Mouse (Mus musculus) heart, embryonic 14.5 days (tissue): ENCODE measurements around the gene Kcns1. TPM values are rescaled to one million over a fixed set of nuclear protein-coding genes. Genes with fewer than 3 reads are reported as not detected.

Experiments
- ATAC-seq: fragments of 200-750 bp; cut with Nextera tagmentation; 2 replicates; pipeline ENCODE4 v1.8.0; 2017; ENCODE audit warnings: low read depth, moderate TSS enrichment; ENCODE audit not compliant: insufficient number of reproducible peaks, insufficient read depth, low FRiP score
- H3K27ac ChIP-seq, 2 experiments: fragments of 200-500 bp in 1 of 2; fragments of 300-500 bp in 1 of 2; sonication (generic) in 1 of 2; replicated peaks in 1 of 2; 2 replicates each; pipeline ENCODE4 v1.5.1; 2012 to 2014; ENCODE audit warnings: low read depth in 2 of 2, low read length in 2 of 2, control low read depth in 1 of 2, mild to moderate bottlenecking in 1 of 2, mixed read lengths in 1 of 2; ENCODE audit not compliant: control insufficient read depth in 1 of 2, insufficient read depth in 1 of 2
- H3K27me3 ChIP-seq: fragments of 300-500 bp; sonication (generic); 2 replicates; pipeline ENCODE4 v1.6.1; 2014; ENCODE audit warnings: mild to moderate bottlenecking, low read length, control low read depth; ENCODE audit not compliant: control insufficient read depth, insufficient read depth
- H3K36me3 ChIP-seq: fragments of 300-500 bp; sonication (generic); 2 replicates; pipeline ENCODE4 v1.6.1; 2014; ENCODE audit warnings: mild to moderate bottlenecking, control low read depth, low read length, mixed read lengths; ENCODE audit not compliant: control insufficient read depth, insufficient read depth
- H3K4me1 ChIP-seq, 2 experiments: fragments of 200-500 bp in 1 of 2; fragments of 300-500 bp in 1 of 2; sonication (generic) in 1 of 2; 2 replicates each; pipeline ENCODE4 v1.6.1; 2012 to 2014; ENCODE audit warnings: low read length in 2 of 2, control low read depth in 1 of 2, mixed read lengths in 1 of 2; ENCODE audit not compliant: control insufficient read depth in 2 of 2, insufficient read depth in 2 of 2
- H3K4me2 ChIP-seq: fragments of 300-500 bp; sonication (generic); 2 replicates; pipeline ENCODE4 v1.6.1; 2014; ENCODE audit warnings: mild to moderate bottlenecking, low read length
- H3K4me3 ChIP-seq, 2 experiments: fragments of 200-500 bp in 1 of 2; fragments of 300-500 bp in 1 of 2; sonication (generic) in 1 of 2; 2 replicates each; pipeline ENCODE4 v1.5.1; 2012 to 2014; ENCODE audit warnings: low read length in 2 of 2, mild to moderate bottlenecking in 2 of 2, control low read depth in 1 of 2, low read depth in 1 of 2, moderate library complexity in 1 of 2; ENCODE audit not compliant: control insufficient read depth in 1 of 2, insufficient read depth in 1 of 2
- H3K9ac ChIP-seq: fragments of 300-500 bp; sonication (generic); 2 replicates; pipeline ENCODE4 v1.6.1; 2014; ENCODE audit warnings: mild to moderate bottlenecking, low read length
- H3K9me3 ChIP-seq: fragments of 300-500 bp; sonication (generic); 2 replicates; pipeline ENCODE4 v1.6.1; 2016; ENCODE audit warnings: low read length, control low read depth; ENCODE audit not compliant: control insufficient read depth
- WGBS: fragments of 180-500 bp; shearing (Covaris S2); extraction: QIAGEN DNeasy Blood & Tissue Kit; methylation state at CpG from one replicate; pipeline ENCODE4 v1.1.7; 2014; 5-methylcytosine and 5-hydroxymethylcytosine counted together
- polyA plus RNA-seq: library from polyadenylated mRNA; unstranded; fragments of >200 nt; fragmentation: Nextera tagmentation; extraction: Ambion mirVana; gene quantifications from 2 replicates; pipeline ENCODE4 v1.2.1, GENCODE M21; 2014

Gene Kcns1
- polyA plus RNA-seq, 1 experiment from 2014 or later: 0.28 TPM

GRCm38 (mm10) chr2:164195971-164196699, 25.2 kb upstream of the Kcns1 start:
- no peak overlapping the region for H3K27ac ChIP-seq
- H3K36me3 ChIP-seq: no peaks in the 10 kb centered on the region
- no peaks in the 10 kb centered on the region for H3K9me3 ChIP-seq
- H3K27me3 ChIP-seq: no peaks in the 10 kb centered on the region
- H3K9ac ChIP-seq: no peak overlapping the region
- H3K4me2 ChIP-seq: no peak overlapping the region
- no peak overlapping the region for H3K4me3 ChIP-seq
- no peak for ATAC-seq
- H3K4me1 ChIP-seq: no peaks in the 10 kb centered on the region
- 84% methylated on average over 5 of the region's 5 CpGs for WGBS

GRCm38 (mm10) chr2:164194959-164195630, 24.2 kb upstream of the Kcns1 start:
- Histone ChIP-seq H3K36me3 (no peaks in the 10 kb centered on the region), H3K4me2 (no peak overlapping the region), H3K9ac (no peak overlapping the region), H3K4me1 (no peaks in the 10 kb centered on the region), H3K27ac (no peak overlapping the region), H3K4me3 (no peak overlapping the region), H3K9me3 (no peaks in the 10 kb centered on the region), H3K27me3 (no peaks in the 10 kb centered on the region)
- WGBS: 64% methylated on average over 5 of the region's 5 CpGs
- ATAC-seq: no peak

DNA sequence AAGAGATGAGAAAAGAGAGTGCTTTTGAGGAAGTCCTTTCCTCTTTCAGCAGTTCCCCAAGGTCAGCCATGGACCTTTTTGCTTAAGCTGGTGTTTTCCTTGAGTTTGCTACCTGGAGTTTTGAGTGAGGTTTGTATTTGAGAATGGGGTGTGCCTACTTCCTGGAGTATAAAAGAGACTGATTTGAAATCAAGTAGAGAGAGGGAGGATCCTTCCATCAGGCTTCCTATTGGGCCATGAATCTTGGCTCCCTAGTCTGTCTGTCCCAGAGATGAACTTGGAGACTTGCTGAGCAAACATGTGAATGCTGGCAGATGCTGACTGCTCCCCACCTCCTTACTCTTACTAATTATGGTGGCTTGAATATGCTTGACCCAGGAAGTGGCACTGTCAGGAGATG, 21.4 kb upstream of the Kcns1 start:
- no peak overlapping the region for H3K4me3 ChIP-seq
- no peaks in the 10 kb centered on the region for H3K27me3 ChIP-seq
- H3K9me3 ChIP-seq: peaks cover 2% of the 10 kb centered on the region; the same call in 1 of the 2 replicates
- no peaks in the 10 kb centered on the region for H3K36me3 ChIP-seq
- H3K4me1 ChIP-seq: no peaks in the 10 kb centered on the region
- no peak overlapping the region for H3K4me2 ChIP-seq
- no peak for ATAC-seq
- no peak overlapping the region for H3K27ac ChIP-seq
- H3K9ac ChIP-seq: no peak overlapping the region

- Histone ChIP-seq H3K27ac (no peak within 1 kb of the TSS), H3K27me3 (no peaks in the 10 kb centered on the region), H3K4me2 (no peak within 1 kb of the TSS), H3K4me3 (no peak within 1 kb of the TSS), H3K9me3 (peaks cover 2% of the 10 kb centered on the region; the same call in 1 of the 2 replicates), H3K36me3 (no peaks in the 10 kb centered on the region), H3K9ac (no peak within 1 kb of the TSS), H3K4me1 (no peaks in the 10 kb centered on the region)
- WGBS: 84% methylated on average over 6 of the region's 6 CpGs
- ATAC-seq: no peak
These were observed 19.7 kb upstream of the Kcns1 start, which contains the start of gene Wfdc12 for GRCm38 (mm10) chr2:164190576-164190975. Wfdc12 (minus strand) TSS chr2:164190608.

- peaks cover 2% of the 10 kb centered on the region; the same call in 1 of the 2 replicates for H3K9me3 ChIP-seq
- no peak overlapping the region for H3K9ac ChIP-seq
- H3K36me3 ChIP-seq: no peaks in the 10 kb centered on the region
- no peak overlapping the region for H3K4me3 ChIP-seq
- H3K4me2 ChIP-seq: no peak overlapping the region
- H3K4me1 ChIP-seq: no peaks in the 10 kb centered on the region
- no peak overlapping the region for H3K27ac ChIP-seq
- WGBS: 27% methylated on average over 5 of the region's 5 CpGs
- ATAC-seq: no peak
- no peaks in the 10 kb centered on the region for H3K27me3 ChIP-seq
These were observed 17.8 kb upstream of the Kcns1 start for GRCm38 (mm10) chr2:164188722-164189121.

DNA sequence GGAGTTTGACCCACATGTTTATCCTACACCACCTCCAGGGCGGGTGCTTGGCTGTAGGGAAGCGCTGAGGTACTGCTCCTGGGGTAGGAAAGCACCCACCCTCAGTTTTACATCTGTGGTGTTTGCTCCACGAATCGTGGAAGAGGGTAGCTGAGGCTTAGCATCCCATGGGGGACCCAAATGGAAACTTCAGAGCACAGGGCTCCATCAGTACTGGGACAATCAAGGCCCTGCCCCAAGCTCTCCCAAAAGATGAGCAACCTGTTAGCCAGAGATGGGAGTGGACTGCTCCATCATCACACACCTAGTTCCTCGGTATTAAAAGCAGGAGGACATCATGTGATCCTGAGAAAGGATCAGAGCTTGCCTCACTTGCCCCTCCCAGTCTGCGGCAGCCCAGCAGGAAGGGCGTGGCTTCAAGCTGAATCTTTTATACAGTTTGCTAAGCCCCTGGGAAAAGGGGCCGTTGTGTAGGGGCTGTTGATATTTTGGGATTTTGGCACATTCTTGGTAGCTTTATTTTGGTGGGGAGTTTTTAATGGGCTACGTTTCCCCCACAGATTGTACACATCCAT, 13.3 kb upstream of the Kcns1 start:
- H3K27ac ChIP-seq: no peak overlapping the region
- H3K4me2 ChIP-seq: no peak overlapping the region
- peaks cover 5% of the 10 kb centered on the region; the same call in 1 of the 2 replicates for H3K27me3 ChIP-seq
- H3K9me3 ChIP-seq: peaks cover 2% of the 10 kb centered on the region; the same call in 1 of the 2 replicates
- no peaks in the 10 kb centered on the region for H3K4me1 ChIP-seq
- no peak overlapping the region for H3K9ac ChIP-seq
- H3K4me3 ChIP-seq: no peak overlapping the region
- no peak for ATAC-seq
- WGBS: 41% methylated on average over 9 of the region's 9 CpGs
- H3K36me3 ChIP-seq: no peaks in the 10 kb centered on the region

DNA sequence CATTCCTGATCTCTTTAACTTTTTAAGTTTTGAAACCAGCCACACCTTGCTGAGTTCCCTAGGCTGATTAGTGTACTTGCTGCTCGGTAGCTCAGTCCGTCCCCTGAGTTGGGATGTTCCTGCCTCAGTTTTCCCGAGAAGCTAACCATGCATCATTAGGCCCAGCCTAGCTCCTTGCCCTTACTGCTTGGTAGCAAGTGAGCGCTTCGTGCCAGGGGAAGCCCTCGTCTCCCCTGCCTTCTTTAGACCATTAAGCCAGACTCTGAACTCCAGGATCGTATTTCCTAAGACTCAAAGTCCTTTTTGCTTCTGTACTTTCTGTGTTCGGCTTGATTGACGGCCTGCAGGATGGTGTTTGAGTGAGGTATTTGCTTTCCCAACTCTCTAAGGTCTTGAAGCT, 12.4 kb upstream of the Kcns1 start:
- whole genome bisulfite sequencing: 72% methylated on average over 9 of the region's 9 CpGs
- H3K27me3 ChIP-seq: peaks cover 6% of the 10 kb centered on the region

More for the DNA sequence above, 12.4 kb upstream of the Kcns1 start:
- ATAC-seq: no peak
- Histone ChIP-seq H3K4me2 (no peak overlapping the region), H3K9ac (no peak overlapping the region), H3K9me3 (no peaks in the 10 kb centered on the region), H3K4me1 (no peaks in the 10 kb centered on the region), H3K4me3 (no peak overlapping the region), H3K27ac (no peak overlapping the region), H3K36me3 (no peaks in the 10 kb centered on the region)
